Mouse (Mus musculus): ENCODE data around the gene Rapgef3.

Gene Rapgef3

GRCm38 (mm10) chr15:97719494-97719893, 48.3 kb downstream of the Rapgef3 start:
- DNase-seq: no peak

- DNase-seq: no peak
These were observed 49.1 kb downstream of the Rapgef3 start for GRCm38 (mm10) chr15:97718535-97719155.

- peak; percentile 80 to 82 for DNase-seq
These were observed 49.8 kb downstream of the Rapgef3 start for GRCm38 (mm10) chr15:97717861-97718534.

- DNase-seq: no peak
These were observed 51.0 kb downstream of the Rapgef3 start for GRCm38 (mm10) chr15:97716782-97717181.

- no peak for DNase-seq
These were observed 52.0 kb downstream of the Rapgef3 start for GRCm38 (mm10) chr15:97715734-97716133.

- no peak for DNase-seq
These were observed 52.7 kb downstream of the Rapgef3 start for GRCm38 (mm10) chr15:97715083-97715482.

- no peak for DNase-seq
These were observed 55.2 kb downstream of the Rapgef3 start for GRCm38 (mm10) chr15:97712546-97712945.

- no peak for DNase-seq
These were observed 56.9 kb downstream of the Rapgef3 start for GRCm38 (mm10) chr15:97710906-97711305.

GRCm38 (mm10) chr15:97705211-97706050, 62.3 kb downstream of the Rapgef3 start, which contains the start of gene Rpap3:
Rpap3 (minus strand) TSS chr15:97705825.
- DNase-seq: peak; percentile 87 to 92

GRCm38 (mm10) chr15:97696616-97697015, 71.2 kb downstream of the Rapgef3 start:
- no peak for DNase-seq
